Mouse (Mus musculus): Measurements from ENCODE around the gene Dmrtc2. TPM values are rescaled to one million over a fixed set of nuclear protein-coding genes. Genes with fewer than 3 reads are reported as not detected.
"Not testable (repeated sequence)": the region's sequence is repeated elsewhere in the genome, so short reads cannot be mapped to it uniquely, and the experiment has no call there.

The Dmrtc2 gene
- 0.13 and 0.41 TPM in 2 replicates for polyA plus RNA-seq (2015; fragmentation: Nextera tagmentation; extraction: Ambion mirVana)

DNA sequence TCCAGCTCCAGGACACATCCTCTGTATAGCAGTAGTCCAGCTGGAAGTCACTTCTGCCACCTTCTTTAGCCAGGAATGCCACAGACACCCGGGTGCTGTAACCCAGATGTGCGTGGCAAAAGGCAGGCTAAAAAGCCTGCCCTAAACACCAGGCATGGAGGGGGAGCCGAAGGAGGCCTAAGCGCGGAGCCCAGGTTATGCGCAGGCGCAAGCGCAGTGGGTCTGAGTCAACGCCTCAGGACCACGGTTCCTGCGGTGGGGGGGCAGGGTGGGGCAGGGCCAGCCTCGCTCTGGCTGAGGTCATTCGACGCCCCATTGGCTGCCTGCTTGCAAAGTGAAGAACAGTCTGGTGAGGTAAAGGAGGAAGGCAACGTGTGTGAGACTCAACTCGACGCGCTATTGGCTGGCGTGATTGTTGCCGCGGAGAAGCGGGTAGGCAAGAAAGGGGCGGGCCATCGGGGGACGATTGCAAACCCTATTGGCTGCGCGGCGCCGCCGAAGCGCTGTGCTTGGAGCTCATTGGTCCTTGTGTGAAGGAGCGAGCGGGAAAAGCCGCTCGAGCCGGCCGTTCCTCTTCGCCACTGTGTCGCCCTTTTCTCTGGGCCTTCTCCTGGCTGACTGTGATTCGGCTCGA is at the start of gene Dmrtc2, which contains the start of gene Lypd4:
Dmrtc2 (plus strand) TSS at position 526 of the 634 bp plus-strand sequence.
Lypd4 (minus strand) TSS at position 410 of the 634 bp plus-strand sequence.
- Histone ChIP-seq H3K9me3 (no peaks in the 10 kb centered on the region), H3K4me1 (no peaks in the 10 kb centered on the region), H3K36me3 (replicated peaks) (no peaks in the 10 kb centered on the region), H3K4me2 (no peak within 1 kb of the TSS; the same call in 1 of the 2 replicates), H3K27ac (no peak within 1 kb of the TSS), H3K27me3 (replicated peaks) (0 out of 2 replicates have a peak, but pooled peaks cover 4% of the 10 kb centered on the region), H3K4me3 (no peak within 1 kb of the TSS), H3K9ac (no peak within 1 kb of the TSS)
- ATAC-seq (replicated peaks): 0 out of 2 replicates have a peak, but pooled peaks have one; percentile 45
- 51% methylated on average over 39 of the region's 41 CpGs for WGBS

DNA sequence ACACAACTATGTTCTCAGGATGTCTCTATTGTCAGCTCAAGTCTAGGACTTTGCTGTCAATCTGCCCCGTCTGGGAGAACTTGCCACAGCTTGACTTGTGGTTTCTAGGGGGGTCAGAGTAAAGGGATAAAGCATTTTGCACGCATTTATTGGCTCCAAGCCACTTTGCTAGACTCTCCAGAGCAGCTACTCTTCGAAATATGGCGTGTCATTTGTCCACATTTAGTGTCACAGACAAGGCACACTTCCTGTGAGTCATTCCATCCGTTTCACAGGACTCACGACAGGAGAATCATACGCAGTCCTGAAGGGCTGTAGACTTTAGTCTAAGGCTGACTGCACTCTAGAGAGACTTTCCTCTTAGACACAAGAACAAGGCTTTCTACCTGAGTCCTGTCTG is 45.4 kb upstream of the Dmrtc2 start:
- H3K36me3 ChIP-seq (replicated peaks): no peaks in the 10 kb centered on the region
- H3K4me2 ChIP-seq: no peak overlapping the region
- no peak overlapping the region for H3K9ac ChIP-seq
- no peak overlapping the region for H3K27ac ChIP-seq
- H3K4me3 ChIP-seq: no peak overlapping the region
- ATAC-seq (replicated peaks): no peak
- no peaks in the 10 kb centered on the region for H3K4me1 ChIP-seq
- no peaks in the 10 kb centered on the region for H3K9me3 ChIP-seq
- no peaks in the 10 kb centered on the region for H3K27me3 ChIP-seq (replicated peaks)
- 73% methylated on average over 7 of the region's 7 CpGs for WGBS

DNA sequence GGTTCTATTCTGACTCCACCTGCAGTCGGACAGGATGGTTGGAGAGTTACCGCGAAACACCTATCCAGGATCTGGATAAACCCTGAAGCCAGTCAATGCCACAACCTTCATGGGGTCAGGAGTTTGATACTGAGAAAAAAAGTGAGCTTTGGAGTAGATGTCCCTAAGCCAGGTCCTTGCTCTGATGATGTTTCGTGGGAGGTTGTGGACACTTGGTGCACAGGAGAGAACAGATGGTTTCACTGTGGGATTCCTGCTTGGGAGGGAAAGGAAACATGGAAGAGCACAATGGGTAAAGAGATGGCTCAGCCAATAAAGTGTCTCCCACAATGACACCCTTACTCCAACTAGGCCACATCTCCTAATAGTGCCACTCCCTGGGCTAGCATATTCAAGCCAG is 42.7 kb upstream of the Dmrtc2 start:
- no peak overlapping the region for H3K4me3 ChIP-seq
- no peaks in the 10 kb centered on the region for H3K36me3 ChIP-seq (replicated peaks)
- WGBS: 92% methylated on average over 4 of the region's 4 CpGs
- no peak overlapping the region for H3K9ac ChIP-seq
- H3K4me1 ChIP-seq: no peaks in the 10 kb centered on the region
- ATAC-seq (replicated peaks): no peak
- no peak overlapping the region for H3K4me2 ChIP-seq
- H3K9me3 ChIP-seq: no peaks in the 10 kb centered on the region
- H3K27ac ChIP-seq: no peak overlapping the region
- no peaks in the 10 kb centered on the region for H3K27me3 ChIP-seq (replicated peaks)

DNA sequence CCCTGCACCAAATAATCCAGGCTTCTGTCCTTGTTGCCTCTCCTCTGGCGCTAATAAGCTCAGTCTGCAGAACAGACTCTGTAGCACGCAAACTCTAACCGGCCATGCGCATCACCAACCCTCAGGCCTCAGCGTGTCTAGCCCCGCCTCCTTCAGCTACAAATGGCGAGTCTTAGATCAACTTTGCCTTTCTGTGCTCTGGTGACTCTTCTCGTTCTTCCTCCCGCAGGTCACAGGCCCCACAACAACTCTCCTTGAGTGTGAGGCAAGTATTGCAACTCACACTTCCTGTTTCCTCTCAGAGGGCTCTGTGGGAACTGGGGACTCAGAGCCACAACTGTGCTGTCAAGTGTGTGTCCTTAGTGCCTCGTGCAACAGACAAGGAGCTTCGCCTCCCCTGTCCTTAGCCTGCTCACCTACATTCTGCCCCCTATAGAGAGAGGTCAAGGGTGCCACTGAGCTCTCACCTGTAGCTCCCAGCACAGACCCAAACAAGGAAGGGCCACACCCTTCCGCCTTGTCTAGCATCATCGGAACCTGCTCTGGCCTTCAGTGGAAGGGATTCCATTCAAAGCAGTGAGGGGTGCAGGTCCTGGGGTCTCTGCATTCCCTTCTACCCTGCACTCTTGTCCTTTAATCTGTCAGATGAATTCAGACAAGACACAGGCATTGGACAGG is 31.0 kb upstream of the Dmrtc2 start:
- not testable (repeated sequence) for H3K27me3 ChIP-seq (replicated peaks); H3K4me2 ChIP-seq; H3K36me3 ChIP-seq (replicated peaks); H3K4me3 ChIP-seq; ATAC-seq (replicated peaks); H3K9ac ChIP-seq; H3K27ac ChIP-seq; H3K4me1 ChIP-seq; H3K9me3 ChIP-seq
- WGBS: 56% methylated on average over 13 of the region's 13 CpGs

DNA sequence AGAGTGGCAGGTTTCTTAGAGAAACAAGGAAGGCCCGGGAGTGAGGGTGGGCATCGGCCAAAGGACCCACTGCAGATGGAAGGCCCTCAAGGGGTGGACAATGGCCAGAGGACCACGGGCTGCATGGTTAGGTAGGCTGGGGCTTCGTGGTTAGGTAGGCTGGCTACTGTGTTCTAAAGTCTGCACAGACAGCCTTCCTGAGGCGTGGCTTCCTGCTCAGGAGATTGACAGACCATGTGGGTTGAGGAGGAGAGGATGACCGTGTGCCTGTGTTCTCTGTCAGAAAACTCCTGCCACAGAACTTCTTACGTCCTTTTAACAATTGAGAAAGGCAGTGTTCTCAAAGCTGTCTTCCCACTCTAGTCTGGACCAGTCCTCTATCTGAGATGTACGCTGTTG is 30.4 kb upstream of the Dmrtc2 start:
- ATAC-seq (replicated peaks): no peak
- H3K9me3 ChIP-seq: no peaks in the 10 kb centered on the region
- no peak overlapping the region for H3K9ac ChIP-seq
- H3K36me3 ChIP-seq (replicated peaks): no peaks in the 10 kb centered on the region
- H3K27me3 ChIP-seq (replicated peaks): no peaks in the 10 kb centered on the region
- H3K4me3 ChIP-seq: no peak overlapping the region
- no peak overlapping the region for H3K27ac ChIP-seq
- H3K4me1 ChIP-seq: no peaks in the 10 kb centered on the region
- no peak overlapping the region for H3K4me2 ChIP-seq
- WGBS: 79% methylated on average over 8 of the region's 8 CpGs

DNA sequence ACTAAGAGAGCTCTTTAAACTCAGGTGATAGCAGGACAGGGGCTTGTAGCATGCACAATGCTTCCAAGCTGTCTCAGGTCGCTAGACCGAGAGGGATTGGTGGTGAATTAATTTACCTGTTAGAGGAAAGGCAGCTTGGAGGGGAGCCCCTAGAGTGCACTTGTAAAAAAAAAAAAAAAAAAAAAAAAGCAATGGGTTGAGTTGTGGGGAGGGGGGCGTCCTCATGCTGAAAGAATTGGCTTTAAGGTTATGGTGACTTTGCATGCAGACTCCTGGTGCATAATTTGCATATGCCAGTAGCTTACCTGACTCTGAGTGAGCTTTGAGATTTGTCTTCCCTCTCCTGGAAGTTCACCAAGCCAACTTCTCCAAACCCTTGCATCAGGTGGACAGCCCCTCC is 29.5 kb upstream of the Dmrtc2 start:
- Histone ChIP-seq H3K9ac (no peak overlapping the region), H3K27ac (no peak overlapping the region), H3K9me3 (no peaks in the 10 kb centered on the region), H3K27me3 (replicated peaks) (no peaks in the 10 kb centered on the region), H3K4me2 (no peak overlapping the region), H3K36me3 (replicated peaks) (no peaks in the 10 kb centered on the region), H3K4me3 (no peak overlapping the region), H3K4me1 (no peaks in the 10 kb centered on the region)
- ATAC-seq (replicated peaks): no peak
- 57% methylated on average over 3 of the region's 3 CpGs for WGBS

DNA sequence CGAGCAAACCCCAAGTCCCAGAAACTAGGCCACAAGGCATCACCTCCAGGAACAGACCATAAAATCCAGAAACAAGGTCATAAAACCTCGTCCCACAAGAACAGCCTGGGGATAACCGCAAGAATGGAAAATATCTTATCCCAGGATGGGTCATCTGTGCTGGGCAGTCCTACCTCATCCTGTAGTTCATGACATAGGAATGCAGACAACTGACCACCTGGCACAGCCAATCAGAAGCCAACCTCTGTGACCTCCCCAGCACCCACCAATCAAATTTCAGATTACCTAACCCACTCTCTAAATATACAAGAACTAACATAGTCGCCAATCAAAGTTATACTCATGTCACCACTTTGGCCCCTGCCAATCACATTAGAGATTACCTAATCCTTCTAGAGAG is 28.8 kb upstream of the Dmrtc2 start:
- H3K9me3 ChIP-seq: no peaks in the 10 kb centered on the region
- no peaks in the 10 kb centered on the region for H3K36me3 ChIP-seq (replicated peaks)
- no peak for ATAC-seq (replicated peaks)
- 76% methylated on average over 4 of the region's 4 CpGs for WGBS
- no peaks in the 10 kb centered on the region for H3K4me1 ChIP-seq
- H3K4me2 ChIP-seq: no peak overlapping the region
- H3K9ac ChIP-seq: no peak overlapping the region
- no peak overlapping the region for H3K27ac ChIP-seq
- no peak overlapping the region for H3K4me3 ChIP-seq
- H3K27me3 ChIP-seq (replicated peaks): no peaks in the 10 kb centered on the region

- no peak overlapping the region for H3K4me3 ChIP-seq
- H3K9me3 ChIP-seq: no peaks in the 10 kb centered on the region
- no peak overlapping the region for H3K27ac ChIP-seq
- H3K27me3 ChIP-seq (replicated peaks): no peaks in the 10 kb centered on the region
- no peak overlapping the region for H3K9ac ChIP-seq
- no peaks in the 10 kb centered on the region for H3K36me3 ChIP-seq (replicated peaks)
- no peaks in the 10 kb centered on the region for H3K4me1 ChIP-seq
- 39% methylated on average over 5 of the region's 5 CpGs for WGBS
- no peak overlapping the region for H3K4me2 ChIP-seq
- no peak for ATAC-seq (replicated peaks)
Observed at GRCm38 (mm10) chr7:24844144-24844543, 25.7 kb upstream of the Dmrtc2 start.

- WGBS: 85% methylated on average over 9 of the region's 9 CpGs
- Histone ChIP-seq H3K27ac (no peak overlapping the region), H3K36me3 (replicated peaks) (no peaks in the 10 kb centered on the region), H3K4me3 (no peak overlapping the region), H3K27me3 (replicated peaks) (no peaks in the 10 kb centered on the region), H3K4me1 (no peaks in the 10 kb centered on the region; the same call in 1 of the 2 replicates), H3K9ac (no peak overlapping the region), H3K9me3 (no peaks in the 10 kb centered on the region), H3K4me2 (no peak overlapping the region)
- ATAC-seq (replicated peaks): no peak
Observed at GRCm38 (mm10) chr7:24845181-24845580, 24.7 kb upstream of the Dmrtc2 start.

DNA sequence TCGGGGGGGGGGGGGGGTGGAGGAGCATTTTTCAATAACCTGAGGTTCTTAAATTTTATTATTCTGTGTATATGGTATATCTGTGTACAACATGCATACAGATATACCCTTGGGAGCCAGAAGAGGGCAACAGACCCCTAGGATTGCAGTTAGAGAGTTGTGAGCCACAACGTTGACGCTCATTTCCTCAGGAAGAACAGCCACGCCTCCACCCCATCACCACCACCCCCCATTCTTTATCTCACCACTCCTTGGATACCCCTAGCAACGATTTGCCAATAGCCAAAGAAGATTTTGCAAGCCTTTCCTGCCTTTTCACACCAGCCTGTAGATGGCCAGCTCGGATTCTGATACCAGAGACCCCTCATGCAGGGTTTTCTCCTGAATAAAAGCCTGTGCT is 24.1 kb upstream of the Dmrtc2 start:
- no peak overlapping the region for H3K4me2 ChIP-seq
- WGBS: 1% methylated on average over 6 of the region's 6 CpGs

DNA sequence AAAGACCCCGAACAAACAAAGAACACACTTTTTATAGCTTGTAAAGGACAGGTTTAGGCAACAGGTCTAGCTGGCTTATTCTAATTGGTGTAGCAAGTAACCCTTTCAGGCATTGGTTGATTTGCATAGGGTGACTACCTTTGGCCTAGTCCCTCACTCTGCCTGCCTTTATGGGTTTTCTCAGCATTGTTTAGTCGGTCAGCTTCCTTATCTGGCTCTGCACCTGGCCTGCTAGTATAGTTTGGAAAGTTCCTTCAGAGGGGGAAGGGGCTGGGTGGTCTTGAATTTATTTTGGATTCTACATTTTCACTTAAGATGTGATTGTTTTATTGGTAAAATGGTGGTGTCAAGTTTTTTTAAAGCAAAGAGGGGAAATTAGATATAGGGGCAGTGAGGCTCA is 23.3 kb upstream of the Dmrtc2 start:
- not testable (repeated sequence) for ATAC-seq (replicated peaks)
- WGBS: 45% methylated on average over 2 of the region's 2 CpGs

More for the DNA sequence above, 24.1 kb upstream of the Dmrtc2 start:
- no peak; the same call in 1 of the 2 replicates for ATAC-seq (replicated peaks)
- H3K4me3 ChIP-seq: no peak overlapping the region
- H3K36me3 ChIP-seq (replicated peaks): no peaks in the 10 kb centered on the region
- H3K27me3 ChIP-seq (replicated peaks): no peaks in the 10 kb centered on the region
- H3K9ac ChIP-seq: no peak overlapping the region
- H3K27ac ChIP-seq: 0 out of 2 replicates have a peak overlapping the region, but pooled peaks have one; percentile 6
- H3K4me1 ChIP-seq: no peaks in the 10 kb centered on the region; the same call in 1 of the 2 replicates
- no peaks in the 10 kb centered on the region for H3K9me3 ChIP-seq

DNA sequence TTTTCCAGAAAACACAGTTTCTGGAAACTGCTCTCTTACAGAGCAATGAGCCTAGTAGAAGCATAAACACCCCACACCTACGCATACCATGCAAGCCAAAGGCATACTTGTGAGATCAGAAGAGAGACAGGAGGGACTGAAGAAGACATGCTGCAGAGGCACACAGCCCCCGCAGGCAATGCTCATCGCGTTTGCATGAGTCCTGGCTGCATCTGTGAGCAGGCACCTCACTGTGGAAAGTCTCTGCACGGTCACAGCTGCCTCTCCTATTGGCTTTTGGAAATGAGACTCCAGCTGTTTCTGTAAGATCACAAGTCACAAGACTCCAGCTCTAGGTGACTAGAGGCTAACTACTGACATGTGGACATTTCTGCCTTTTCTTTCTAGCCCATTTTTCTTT is 19.7 kb upstream of the Dmrtc2 start:
- Histone ChIP-seq H3K4me1 (no peaks in the 10 kb centered on the region; the same call in 1 of the 2 replicates), H3K36me3 (replicated peaks) (no peaks in the 10 kb centered on the region), H3K4me2 (no peak overlapping the region), H3K9me3 (no peaks in the 10 kb centered on the region), H3K9ac (no peak overlapping the region), H3K27me3 (replicated peaks) (no peaks in the 10 kb centered on the region), H3K4me3 (no peak overlapping the region), H3K27ac (no peak overlapping the region)
- WGBS: 30% methylated on average over 5 of the region's 5 CpGs
- no peak for ATAC-seq (replicated peaks)

More for the DNA sequence above, 23.3 kb upstream of the Dmrtc2 start:
- not testable (repeated sequence) for H3K9ac ChIP-seq; H3K27ac ChIP-seq; H3K4me3 ChIP-seq; H3K27me3 ChIP-seq (replicated peaks); H3K36me3 ChIP-seq (replicated peaks); H3K4me2 ChIP-seq; H3K4me1 ChIP-seq; H3K9me3 ChIP-seq

- H3K4me1 ChIP-seq: no peaks in the 10 kb centered on the region; the same call in 1 of the 2 replicates
- H3K4me3 ChIP-seq: no peak overlapping the region
- H3K4me2 ChIP-seq: no peak overlapping the region
- no peaks in the 10 kb centered on the region for H3K9me3 ChIP-seq
- ATAC-seq (replicated peaks): no peak
- no peaks in the 10 kb centered on the region for H3K27me3 ChIP-seq (replicated peaks)
- H3K36me3 ChIP-seq (replicated peaks): no peaks in the 10 kb centered on the region
- H3K27ac ChIP-seq: no peak overlapping the region
- no peak overlapping the region for H3K9ac ChIP-seq
- WGBS: 39% methylated on average over 6 of the region's 6 CpGs
Observed at GRCm38 (mm10) chr7:24850899-24851303, 19.0 kb upstream of the Dmrtc2 start.

Measured in midbrain, embryonic 15.5 days (tissue).